Mouse (Mus musculus) E14TG2a.4 (cell line): ENCODE results near the gene Zfp593.
A peak's percentile ranks its signal among the peaks of the same experiment; 100 is the strongest.

Experiments
- H3K27me3 ChIP-seq: 2 replicates; pipeline ENCODE4 v1.6.1; 2014; ENCODE audit warnings: low read length, control low read depth; ENCODE audit not compliant: insufficient read depth
- H3K36me3 ChIP-seq: 2 replicates; pipeline ENCODE4 v1.6.1; 2014; ENCODE audit warnings: low read length, control low read depth; ENCODE audit not compliant: insufficient read depth
- H3K4me1 ChIP-seq: replicated peaks from 2 replicates; pipeline ENCODE4 v1.6.1; 2014; ENCODE audit warnings: low read depth, low read length, control low read depth
- H3K4me3 ChIP-seq: replicated peaks from 2 replicates; pipeline ENCODE4 v1.5.1; 2014; ENCODE audit warnings: mild to moderate bottlenecking, low read length
- H3K9me3 ChIP-seq: 2 replicates; pipeline ENCODE4 v1.6.1; 2014; ENCODE audit warnings: low read length, control low read depth
- CTCF ChIP-seq: conservative IDR thresholded peaks from 2 replicates; pipeline ENCODE4 v1.5.1; 2014; ENCODE audit warnings: low read length
- NANOG ChIP-seq: IDR thresholded peaks from 2 replicates; pipeline ENCODE4 v1.6.1; 2014; ENCODE audit warnings: borderline replicate concordance, low read length, mixed read lengths
- POU5F1 ChIP-seq: IDR thresholded peaks from 2 replicates; pipeline ENCODE4 v1.6.1; 2014; ENCODE audit warnings: low read length, borderline replicate concordance

Gene Zfp593

GRCm38 (mm10) chr4:134246256-134246655 lies 864 bp upstream of the Zfp593 start:
- Histone ChIP-seq H3K4me1 (peaks cover 69% of the 10 kb centered on the region), H3K9me3 (no peaks in the 10 kb centered on the region), H3K36me3 (peaks cover 23% of the 10 kb centered on the region), H3K27me3 (peaks cover 51% of the 10 kb centered on the region), H3K4me3 (peak overlapping the region; percentile 90; the same call in 1 of the 2 replicates)
- TF ChIP-seq CTCF = no peak

GRCm38 (mm10) chr4:134243516-134244250 lies 1.7 kb downstream of the Zfp593 start, which contains the start of gene E130218I03Rik:
E130218I03Rik (plus strand) TSS chr4:134243662.
- Histone ChIP-seq H3K4me3 (peak within 1 kb of the TSS; percentile 90), H3K4me1 (peaks cover 49% of the 10 kb centered on the region), H3K36me3 (peaks cover 23% of the 10 kb centered on the region), H3K27me3 (peaks cover 29% of the 10 kb centered on the region), H3K9me3 (no peaks in the 10 kb centered on the region)
- no peak for TF ChIP-seq POU5F1

- H3K36me3 ChIP-seq = peaks cover 12% of the 10 kb centered on the region
- H3K4me3 ChIP-seq = peak overlapping the region; percentile 76
- H3K27me3 ChIP-seq = peaks cover 43% of the 10 kb centered on the region
- TF ChIP-seq NANOG (no peak), CTCF (no peak), POU5F1 (no peak)
- peaks cover 28% of the 10 kb centered on the region for H3K4me1 ChIP-seq
- no peaks in the 10 kb centered on the region for H3K9me3 ChIP-seq
Observed at GRCm38 (mm10) chr4:134238686-134239085, 6.7 kb downstream of the Zfp593 start.

DNA sequence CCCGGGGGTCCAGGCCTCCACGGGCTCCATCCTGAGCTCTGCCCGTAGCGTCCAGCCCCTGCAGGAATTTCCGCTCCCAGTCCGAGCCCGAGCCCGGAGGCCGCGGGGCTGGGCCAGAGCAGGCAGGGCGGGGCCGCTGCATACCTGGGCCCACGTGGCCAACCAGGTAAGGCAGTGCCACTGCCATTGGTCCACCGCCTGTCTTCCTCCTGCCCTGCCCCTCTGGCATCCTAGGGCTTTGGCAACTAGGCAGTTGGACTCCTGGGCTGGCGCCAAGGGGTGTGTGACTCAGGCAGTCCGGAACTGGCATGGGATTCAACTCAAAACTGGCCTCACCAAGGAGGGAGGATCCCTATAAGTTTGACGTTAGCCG lies 7.1 kb downstream of the Zfp593 start, which contains the start of gene Cnksr1:
Gene Cnksr1 (minus strand): TSS at position 121 of the 373 bp plus-strand sequence.
- peaks cover 8% of the 10 kb centered on the region for H3K36me3 ChIP-seq
- no peak for TF ChIP-seq CTCF
- no peak for TF ChIP-seq NANOG
- TF ChIP-seq POU5F1 = no peak

DNA sequence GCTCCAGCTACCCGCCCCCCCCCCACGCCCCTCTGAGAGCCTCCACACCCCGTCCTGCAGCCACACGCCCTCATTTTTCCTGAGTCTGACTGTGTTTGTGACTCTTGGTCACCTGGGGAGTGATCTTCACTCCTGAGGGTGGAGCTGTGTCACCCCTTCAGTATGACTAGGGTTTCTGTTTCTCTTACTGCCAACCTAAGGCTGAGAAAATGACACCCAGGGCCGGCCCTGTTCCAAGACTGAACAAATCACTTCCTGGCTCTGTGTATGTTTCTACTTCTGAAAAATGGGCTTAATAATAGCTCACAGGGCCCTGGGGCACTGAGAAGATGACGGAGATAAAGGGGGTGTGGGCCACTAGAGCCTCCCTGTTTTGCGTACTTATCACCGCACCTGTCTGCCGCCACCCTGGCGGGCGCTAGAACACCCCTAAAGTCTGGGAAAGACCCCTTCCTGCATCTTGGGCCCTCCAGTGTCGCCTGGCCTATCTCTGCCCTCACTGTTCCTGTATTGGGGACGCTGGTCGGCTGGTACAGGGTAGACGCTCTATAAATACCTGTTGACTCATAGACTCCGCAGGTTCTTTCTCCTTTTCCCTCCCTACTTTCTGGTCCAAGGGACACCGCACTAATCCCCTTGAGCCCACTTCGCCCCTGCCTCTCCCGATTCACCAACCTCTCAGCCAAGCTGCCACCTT lies 7.7 kb downstream of the Zfp593 start:
- Histone ChIP-seq H3K9me3 (no peaks in the 10 kb centered on the region), H3K36me3 (peaks cover 3% of the 10 kb centered on the region; the same call in 1 of the 2 replicates), H3K27me3 (peaks cover 52% of the 10 kb centered on the region), H3K4me1 (peaks cover 28% of the 10 kb centered on the region), H3K4me3 (peak overlapping the region; percentile 76)
- TF ChIP-seq CTCF (no peak), POU5F1 (no peak), NANOG (no peak)

More for the DNA sequence above, 7.1 kb downstream of the Zfp593 start, which contains the start of gene Cnksr1:
- H3K9me3 ChIP-seq = no peaks in the 10 kb centered on the region
- H3K4me3 ChIP-seq = peak within 1 kb of the TSS; percentile 76
- peaks cover 28% of the 10 kb centered on the region for H3K4me1 ChIP-seq
- peaks cover 47% of the 10 kb centered on the region for H3K27me3 ChIP-seq

DNA sequence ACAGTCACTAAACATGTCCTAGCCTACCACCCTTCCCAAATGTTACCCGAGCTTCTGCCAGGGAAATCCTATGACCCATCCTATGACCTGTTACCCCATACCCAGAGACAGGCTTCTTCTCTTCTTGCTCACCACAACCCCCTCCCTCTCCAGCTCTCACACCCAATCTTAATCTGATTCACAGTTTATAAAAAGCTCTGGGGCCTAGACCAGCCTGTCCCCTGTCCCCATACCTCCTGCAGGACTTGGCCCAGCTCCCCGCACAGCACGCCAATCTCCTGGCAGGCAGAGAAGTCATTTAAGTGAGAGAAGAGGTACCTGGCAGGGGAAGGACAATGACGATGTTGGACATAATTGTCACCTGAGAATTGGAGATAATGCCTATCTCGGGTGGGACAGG lies 10.5 kb downstream of the Zfp593 start:
- Histone ChIP-seq H3K9me3 (no peaks in the 10 kb centered on the region), H3K4me1 (peaks cover 47% of the 10 kb centered on the region), H3K4me3 (no peak overlapping the region), H3K36me3 (no peaks in the 10 kb centered on the region), H3K27me3 (peaks cover 73% of the 10 kb centered on the region)
- TF ChIP-seq NANOG = no peak

DNA sequence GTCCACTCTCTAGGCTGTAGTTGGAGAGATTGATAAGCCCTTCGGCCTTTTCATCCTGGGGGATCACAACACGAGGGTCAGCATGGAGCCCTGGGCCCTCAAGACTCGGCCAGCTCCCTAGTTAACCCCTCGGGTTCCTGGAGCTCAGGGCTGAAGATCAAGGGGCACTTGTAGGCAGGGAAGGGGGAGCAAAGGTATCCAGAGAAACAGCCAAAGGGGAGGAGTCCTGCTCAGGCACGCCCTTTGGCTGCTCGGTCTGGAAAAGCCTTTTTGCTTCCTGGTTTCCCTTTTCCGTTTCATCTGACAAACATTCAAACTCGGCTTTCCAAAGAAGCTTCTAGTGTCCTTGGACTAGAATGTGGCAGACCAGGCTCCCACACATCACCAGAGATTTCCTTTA lies 15.0 kb downstream of the Zfp593 start:
- no peak overlapping the region for H3K4me3 ChIP-seq

GRCm38 (mm10) chr4:134227194-134227593 lies 18.2 kb downstream of the Zfp593 start, which contains the start of gene Catsper4:
Catsper4 (minus strand) TSS chr4:134227383.
- Histone ChIP-seq H3K9me3 (no peaks in the 10 kb centered on the region), H3K4me1 (peaks cover 32% of the 10 kb centered on the region), H3K36me3 (no peaks in the 10 kb centered on the region), H3K27me3 (peaks cover 34% of the 10 kb centered on the region), H3K4me3 (no peak within 1 kb of the TSS)
- TF ChIP-seq NANOG (no peak), CTCF (no peak), POU5F1 (no peak)

More for the DNA sequence above, 15.0 kb downstream of the Zfp593 start:
- H3K36me3 ChIP-seq = no peaks in the 10 kb centered on the region
- no peak for TF ChIP-seq POU5F1
- no peak for TF ChIP-seq CTCF
- no peak for TF ChIP-seq NANOG
- peaks cover 61% of the 10 kb centered on the region for H3K27me3 ChIP-seq
- peaks cover 45% of the 10 kb centered on the region for H3K4me1 ChIP-seq
- H3K9me3 ChIP-seq = no peaks in the 10 kb centered on the region
